8 mouse cellular contexts compared by ENCODE assay signal in genomic region chr1:89467321-89468069, GRCm38 (mm10). TPM values are rescaled to one million over a fixed set of nuclear protein-coding genes. Genes with fewer than 3 reads are reported as not detected.
DNase-seq lines count a peak whose midpoint lies in the region; ATAC-seq lines count a peak whose summit lies in the region.

No protein-coding gene starts in this region.

- peaks cover 51% of the 10 kb centered on the region for H3K4me1 ChIP-seq in kidney, embryonic 16.5 days (ENCODE audit: insufficient read depth, low read length)
- peaks cover 75% of the 10 kb centered on the region for H3K4me1 ChIP-seq in embryonic facial prominence, embryonic 15.5 days

- 18% methylated on average over 6 of the region's 6 CpGs for WGBS in kidney, embryonic 16.5 days
- 37% methylated on average over 6 of the region's 6 CpGs for WGBS in embryonic facial prominence, embryonic 15.5 days

- H3K36me3 ChIP-seq in kidney, embryonic 16.5 days (ENCODE audit: insufficient read depth, low read length): no peaks in the 10 kb centered on the region
- H3K36me3 ChIP-seq in embryonic facial prominence, embryonic 15.5 days: no peaks in the 10 kb centered on the region

- DNase-seq in kidney, adult 8-10 months: no peak
- peak; percentile 75 for DNase-seq in kidney, postnatal 10 days
- peak; percentile 90 for DNase-seq in lung, postnatal 25 days (ENCODE audit: low spot score)
- no peak for DNase-seq in thymus, postnatal 0 days (ENCODE audit: low spot score)
- no peak for DNase-seq in layer of hippocampus, postnatal 36 days

- no peaks in the 10 kb centered on the region for H3K9me3 ChIP-seq in kidney, embryonic 16.5 days (ENCODE audit: low read length)
- H3K9me3 ChIP-seq in embryonic facial prominence, embryonic 15.5 days (replicated peaks): no peaks in the 10 kb centered on the region

- H3K27me3 ChIP-seq in kidney, embryonic 16.5 days (ENCODE audit: insufficient read depth, low read length): no peaks in the 10 kb centered on the region
- H3K27me3 ChIP-seq in embryonic facial prominence, embryonic 15.5 days: no peaks in the 10 kb centered on the region

- no peak overlapping the region; the same call in 1 of the 2 replicates for H3K9ac ChIP-seq in kidney, embryonic 16.5 days (replicated peaks; ENCODE audit: low read length)
- no peak overlapping the region for H3K9ac ChIP-seq in embryonic facial prominence, embryonic 15.5 days

- H3K4me2 ChIP-seq in kidney, embryonic 16.5 days (replicated peaks; ENCODE audit: low read depth, low read length): peak overlapping the region; percentile 34
- no peak overlapping the region for H3K4me2 ChIP-seq in embryonic facial prominence, embryonic 15.5 days (replicated peaks)

- H3K27ac ChIP-seq in kidney, embryonic 16.5 days (ENCODE audit: low read length): peak overlapping the region; percentile 85
- peak overlapping the region; percentile 17; the same call in 1 of the 2 replicates for H3K27ac ChIP-seq in embryonic facial prominence, embryonic 15.5 days (replicated peaks)

- no peak overlapping the region for H3K4me3 ChIP-seq in kidney, embryonic 16.5 days (ENCODE audit: low read length)
- no peak overlapping the region for H3K4me3 ChIP-seq in embryonic facial prominence, embryonic 15.5 days (replicated peaks)

- ATAC-seq in kidney, embryonic 16.5 days (ENCODE audit: low FRiP score, low TSS enrichment): peak; percentile 76
- 0 out of 2 replicates have a peak, but pooled peaks have one; percentile 36 for ATAC-seq in embryonic facial prominence, embryonic 15.5 days (ENCODE audit: insufficient number of reproducible peaks, low FRiP score, low TSS enrichment, low read depth)
- ATAC-seq in cerebellum, adult (ENCODE audit: insufficient number of reproducible peaks, low FRiP score, low TSS enrichment): no peak

RNA-seq across cellular contexts. Expression of gene Agap1, which starts 12.9 kb away (rescaled TPM):
- 7.7 and 8.9 TPM in 2 replicates for polyA plus RNA-seq in kidney, embryonic 16.5 days (2015; fragmentation: Nextera tagmentation; extraction: Ambion mirVana)
- polyA plus RNA-seq in embryonic facial prominence, embryonic 15.5 days (2015; fragmentation: Nextera tagmentation; extraction: Ambion mirVana): 13.4 and 14.5 TPM in 2 replicates
- polyA plus RNA-seq in thymus, postnatal 0 days (2015; fragmentation: Nextera tagmentation; extraction: Ambion mirVana): 1.3 and 1.6 TPM in 2 replicates
- total RNA-seq in layer of hippocampus, postnatal 36 days (2021): 100 to 1,000 TPM; 256 to 286 TPM

Comparison
In these comparisons a context has a peak if more than half of its experiments do, and no peak if none do; other contexts are left out.
1. DNase-seq: peak in kidney, postnatal 10 days (single experiment) and lung, postnatal 25 days (single experiment); none in kidney, adult 8-10 months (0 of 2), thymus, postnatal 0 days (single experiment) and layer of hippocampus, postnatal 36 days (0 of 2).